Mouse (Mus musculus) ES-E14 (cell line): ENCODE measurements at regions not wholly inside any gene's neighbourhood (a gene's known extent, or its start where the extent isn't known, plus 50 kb on each side); places are given as distances from the start of the nearest gene placed in this dataset.

Experiments used
- DNase-seq: peaks from one replicate; pipeline ENCODE4 v3.0.0-alpha.2; 2013; ENCODE audit warnings: low read depth, low spot score
- H3K27ac ChIP-seq: 2 replicates; pipeline ENCODE4 v1.5.1; 2012; ENCODE audit warnings: low read depth, mild to moderate bottlenecking, low read length, moderate library complexity, mixed read lengths; ENCODE audit not compliant: poor library complexity, insufficient read depth, severe bottlenecking
- H3K36me3 ChIP-seq: 2 replicates; pipeline ENCODE4 v1.6.1; 2012; ENCODE audit warnings: mild to moderate bottlenecking, low read length, moderate library complexity, mixed read lengths; ENCODE audit not compliant: control insufficient read depth, poor library complexity, insufficient read depth, severe bottlenecking
- H3K4me1 ChIP-seq, 2 experiments: fragments of 150-350 bp in 1 of 2; sonication (generic) in 1 of 2; 2 replicates each; pipeline ENCODE4 v1.6.1; 2012; ENCODE audit warnings: low read length in 2 of 2, mild to moderate bottlenecking in 1 of 2, mixed read lengths in 1 of 2; ENCODE audit not compliant: control insufficient read depth in 2 of 2, insufficient read depth in 2 of 2, poor library complexity in 1 of 2
- H3K4me3 ChIP-seq, 2 experiments: fragments of 150-350 bp in 1 of 2; sonication (generic) in 1 of 2; 2 replicates each; pipeline ENCODE4 v1.5.1; 2012; ENCODE audit warnings: low read length in 2 of 2, low read depth in 1 of 2, mild to moderate bottlenecking in 1 of 2, mixed read lengths in 1 of 2; ENCODE audit not compliant: insufficient read depth in 1 of 2, poor library complexity in 1 of 2, severe bottlenecking in 1 of 2
- H3K9ac ChIP-seq: 2 replicates; pipeline ENCODE4 v1.6.1; 2012; ENCODE audit warnings: low read depth, mild to moderate bottlenecking, low read length, mixed read lengths; ENCODE audit not compliant: poor library complexity, insufficient read depth, severe bottlenecking
- H3K9me3 ChIP-seq: fragments of 150-350 bp; sonication (generic); 2 replicates; pipeline ENCODE4 v1.6.1; 2012; ENCODE audit warnings: low read depth, mild to moderate bottlenecking, low read length; ENCODE audit not compliant: control insufficient read depth, insufficient read depth
- CHD2 ChIP-seq: IDR thresholded peaks from 2 replicates; pipeline ENCODE4 v1.6.1; 2014; ENCODE audit warnings: mild to moderate bottlenecking, low read depth, low read length, inconsistent platforms
- HCFC1 ChIP-seq: IDR thresholded peaks from 2 replicates; pipeline ENCODE4 v1.6.1; 2012; ENCODE audit warnings: low read length, inconsistent platforms, borderline replicate concordance; ENCODE audit not compliant: insufficient read depth
- MAFK ChIP-seq: IDR thresholded peaks from 2 replicates; pipeline ENCODE4 v1.6.1; 2014; ENCODE audit warnings: mild to moderate bottlenecking, low read depth, low read length, inconsistent platforms; ENCODE audit not compliant: insufficient read depth
- ZC3H11A ChIP-seq: IDR thresholded peaks from 2 replicates; pipeline ENCODE4 v1.6.1; 2012; ENCODE audit warnings: low read depth, mild to moderate bottlenecking, inconsistent platforms, low read length, borderline replicate concordance
- ZNF384 ChIP-seq: IDR thresholded peaks from 2 replicates; pipeline ENCODE4 v1.6.1; 2012; ENCODE audit warnings: low read depth, low read length, inconsistent platforms
- in situ Hi-C, 2 experiments: fragments of 600-800 bp; cut with MboI; formaldehyde crosslinking; loops; one replicate each; pipeline ENCODE4 v1.15.1; 2025; ENCODE audit warnings: low sequenced_read_pairs in 2 of 2, inconsistent platforms in 1 of 2; ENCODE audit not compliant: unreplicated experiment in 2 of 2

DNA sequence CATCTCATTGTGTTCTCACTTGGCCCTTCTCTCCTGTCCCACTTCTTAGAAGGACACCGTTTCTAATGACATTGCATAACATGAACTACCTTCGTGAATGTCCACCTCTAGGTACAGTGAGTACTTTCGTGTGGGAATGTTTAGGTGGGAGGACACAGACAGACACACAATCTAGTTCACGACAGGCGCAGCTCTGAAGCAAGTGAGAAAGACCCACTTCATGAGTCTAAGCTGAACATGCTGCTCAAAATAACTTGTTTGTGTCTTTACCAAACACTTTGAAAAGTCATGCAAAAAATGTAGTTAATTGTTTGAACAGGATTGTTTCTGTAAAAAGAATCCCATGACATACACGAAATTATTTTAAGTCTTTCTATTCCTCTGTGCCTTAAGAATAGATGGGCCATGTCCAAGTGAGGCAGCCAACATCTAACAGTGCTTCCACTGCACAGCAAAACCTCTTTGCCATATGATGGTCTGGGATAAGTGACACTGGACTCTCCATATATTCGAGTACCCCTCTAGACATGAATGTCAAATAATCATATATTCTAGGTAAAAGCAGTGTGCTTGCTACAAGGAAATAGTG, 336.2 kb downstream of the Pdcd6ip start:
- Histone ChIP-seq H3K4me1 (no peaks in the 10 kb centered on the region; a peak in 1 of 4 replicates), H3K36me3 (no peaks in the 10 kb centered on the region), H3K9me3 (no peaks in the 10 kb centered on the region), H3K27ac (no peak overlapping the region), H3K9ac (no peak overlapping the region), H3K4me3 (no peak overlapping the region)
- in situ Hi-C loops: no loop called here
- TF ChIP-seq CHD2 (no peak), HCFC1 (no peak), MAFK (no peak), ZC3H11A (no peak), ZNF384 (no peak)
- no peak for DNase-seq

DNA sequence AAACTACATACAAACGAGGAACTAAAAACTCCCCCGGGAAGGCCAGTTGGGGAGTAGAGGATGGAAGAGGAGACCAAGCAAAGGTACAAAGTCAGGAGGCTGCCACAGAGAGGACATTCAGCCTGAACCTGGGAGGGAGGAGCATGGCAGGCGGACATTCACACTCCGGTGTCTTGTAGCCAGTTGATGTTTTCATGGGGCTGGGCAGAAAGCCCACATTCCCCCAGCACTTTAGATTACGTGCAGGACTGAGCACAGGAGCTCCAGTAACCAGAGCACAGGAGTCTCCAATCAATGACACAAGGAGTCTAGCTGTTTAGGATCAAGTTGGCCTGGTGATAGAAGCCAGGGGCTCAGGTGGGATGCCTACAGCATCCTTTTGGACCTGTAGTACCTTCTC, 360.1 kb downstream of the Pdcd6ip start:
- Histone ChIP-seq H3K27ac (no peak overlapping the region), H3K36me3 (no peaks in the 10 kb centered on the region), H3K4me1 (no peaks in the 10 kb centered on the region), H3K9me3 (no peaks in the 10 kb centered on the region), H3K4me3 (no peak overlapping the region), H3K9ac (no peak overlapping the region)
- TF ChIP-seq ZNF384 (no peak), ZC3H11A (no peak), MAFK (no peak), HCFC1 (no peak), CHD2 (no peak)
- in situ Hi-C loops: no loop called here
- no peak for DNase-seq

DNA sequence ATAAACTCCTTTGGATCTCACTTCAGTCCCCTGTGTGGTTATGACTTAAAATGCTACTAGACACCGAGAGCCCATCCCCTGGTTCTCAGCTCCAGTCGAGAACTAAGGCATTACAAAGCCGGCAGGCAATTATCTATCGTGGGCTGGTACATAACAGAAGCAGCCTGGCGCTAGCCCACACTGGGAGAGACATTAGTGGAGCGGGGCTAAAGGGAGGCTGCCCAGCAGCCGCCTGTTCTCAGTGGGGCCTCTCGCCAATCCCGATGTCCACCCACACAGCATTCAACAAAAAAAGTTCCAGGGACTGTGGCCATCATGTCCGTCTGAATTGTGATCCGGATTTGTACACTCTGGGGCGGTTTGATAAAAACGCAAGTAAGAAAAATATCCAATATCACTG, 361.5 kb downstream of the Pdcd6ip start:
- DNase-seq: no peak
- H3K9ac ChIP-seq: no peak overlapping the region
- in situ Hi-C loops: no loop called here
- H3K4me1 ChIP-seq: no peaks in the 10 kb centered on the region
- H3K27ac ChIP-seq: no peak overlapping the region
- no peak for TF ChIP-seq MAFK
- TF ChIP-seq HCFC1: no peak
- TF ChIP-seq CHD2: no peak
- no peak for TF ChIP-seq ZNF384
- no peak for TF ChIP-seq ZC3H11A
- H3K36me3 ChIP-seq: no peaks in the 10 kb centered on the region
- H3K9me3 ChIP-seq: no peaks in the 10 kb centered on the region
- H3K4me3 ChIP-seq: no peak overlapping the region

DNA sequence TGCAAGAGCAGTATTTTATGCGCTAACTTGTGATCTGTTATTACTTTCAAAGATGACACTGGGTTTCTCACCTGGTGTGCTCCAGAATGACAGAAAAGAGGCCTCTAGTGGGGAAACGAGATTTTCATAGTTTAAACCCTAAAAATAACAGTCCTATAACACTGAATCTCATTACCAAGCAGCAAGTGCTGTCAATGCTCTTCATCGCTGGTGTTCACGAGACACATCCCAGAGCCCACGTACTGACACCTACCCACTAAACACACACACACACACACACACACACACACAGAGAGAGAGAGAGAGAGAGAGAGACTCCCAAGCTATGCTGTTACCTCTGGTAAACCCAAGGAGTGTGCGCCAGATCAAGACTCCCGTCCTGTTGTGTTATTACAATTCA, 365.9 kb downstream of the Pdcd6ip start:
- Histone ChIP-seq H3K36me3 (no peaks in the 10 kb centered on the region), H3K9me3 (no peaks in the 10 kb centered on the region), H3K27ac (no peak overlapping the region), H3K4me1 (no peaks in the 10 kb centered on the region), H3K9ac (no peak overlapping the region), H3K4me3 (no peak overlapping the region)
- no peak for DNase-seq
- in situ Hi-C loops: no loop called here
- TF ChIP-seq ZC3H11A: no peak
- TF ChIP-seq MAFK: no peak
- TF ChIP-seq CHD2: no peak
- no peak for TF ChIP-seq ZNF384
- no peak for TF ChIP-seq HCFC1

DNA sequence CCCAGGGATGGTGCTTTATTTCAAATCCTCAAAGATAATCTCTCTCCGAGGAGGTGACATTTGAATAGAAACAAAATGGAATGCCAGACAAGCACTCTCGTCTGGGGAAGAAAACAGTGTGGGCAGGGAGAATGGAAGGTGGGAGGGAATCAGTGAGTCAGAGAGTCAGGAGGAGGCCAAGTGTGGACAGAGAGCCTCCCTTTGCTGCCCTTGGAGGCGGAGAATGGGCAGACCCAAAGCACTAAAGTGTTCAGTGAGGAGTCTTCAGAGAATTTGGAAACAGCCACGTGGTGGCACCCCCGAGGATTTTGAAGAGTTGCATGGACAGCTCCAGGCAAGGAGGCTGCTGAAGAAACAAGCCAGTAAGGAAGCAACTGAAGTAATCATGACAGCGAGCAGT, 367.2 kb downstream of the Pdcd6ip start:
- Histone ChIP-seq H3K4me3 (no peak overlapping the region), H3K9ac (no peak overlapping the region), H3K27ac (no peak overlapping the region), H3K9me3 (no peaks in the 10 kb centered on the region), H3K4me1 (no peaks in the 10 kb centered on the region), H3K36me3 (no peaks in the 10 kb centered on the region)
- in situ Hi-C loops: no loop called here
- DNase-seq: no peak
- TF ChIP-seq ZNF384 (no peak), ZC3H11A (no peak), MAFK (no peak), CHD2 (no peak), HCFC1 (no peak)
